8 mouse cellular contexts compared by ENCODE assay signal in genomic region chr4:149587596-149588168, GRCm38 (mm10). TPM values are rescaled to one million over a fixed set of nuclear protein-coding genes. Genes with fewer than 3 reads are reported as not detected.
A peak's percentile ranks its signal among the peaks of the same experiment; 100 is the strongest.
DNase-seq lines count a peak whose midpoint lies in the region; ATAC-seq lines count a peak whose summit lies in the region.

No protein-coding gene starts in this region.

- H3K9ac ChIP-seq in kidney, embryonic 14.5 days (ENCODE audit: low read depth, low read length), result peak overlapping the region; percentile 89
- H3K9ac ChIP-seq in hindbrain, embryonic 11.5 days (ENCODE audit: low read depth, low read length), result peak overlapping the region; percentile 91

- H3K27me3 ChIP-seq in kidney, embryonic 14.5 days (ENCODE audit: control insufficient read depth, insufficient read depth, low read length), result peaks cover 20% of the 10 kb centered on the region
- peaks cover 10% of the 10 kb centered on the region; the same call in 1 of the 2 replicates for H3K27me3 ChIP-seq in hindbrain, embryonic 11.5 days (ENCODE audit: control insufficient read depth, insufficient read depth, low read length)
- H3K27me3 ChIP-seq in midbrain, embryonic 10.5 days (ENCODE audit: low read depth, poor library complexity, severe bottlenecking), result peaks cover 55% of the 10 kb centered on the region

- H3K4me1 ChIP-seq in kidney, embryonic 14.5 days (ENCODE audit: control insufficient read depth, insufficient read depth, low read length), result peaks cover 13% of the 10 kb centered on the region; the same call in 1 of the 2 replicates
- no peaks in the 10 kb centered on the region for H3K4me1 ChIP-seq in hindbrain, embryonic 11.5 days (replicated peaks; ENCODE audit: control insufficient read depth, insufficient read depth, low read length)
- H3K4me1 ChIP-seq in midbrain, embryonic 10.5 days, result peaks cover 42% of the 10 kb centered on the region

- peak overlapping the region; percentile 86 for H3K4me3 ChIP-seq in kidney, embryonic 14.5 days (ENCODE audit: low read length)
- peak overlapping the region; percentile 69 for H3K4me3 ChIP-seq in hindbrain, embryonic 11.5 days (ENCODE audit: low read depth, low read length)
- peak overlapping the region; percentile 96 for H3K4me3 ChIP-seq in midbrain, embryonic 10.5 days

- no peak for DNase-seq in kidney, postnatal 14 days
- peak; percentile 50 for DNase-seq in embryo, embryonic 10.5 days (ENCODE audit: low spot score)
- DNase-seq in hindbrain, embryonic 11.5 days (ENCODE audit: low spot score), result no peak
- peak; percentile 41 for DNase-seq in midbrain, embryonic 10.5 days (ENCODE audit: low spot score)
- DNase-seq in cerebellum, postnatal 10 days, result no peak

- WGBS in kidney, embryonic 14.5 days, result 3% methylated on average over 24 of the region's 24 CpGs
- 4% methylated on average over 24 of the region's 24 CpGs for WGBS in hindbrain, embryonic 11.5 days
- WGBS in midbrain, embryonic 10.5 days, result 3% methylated on average over 24 of the region's 24 CpGs

- H3K9me3 ChIP-seq in kidney, embryonic 14.5 days (ENCODE audit: control insufficient read depth, low read length), result no peaks in the 10 kb centered on the region; the same call in 1 of the 2 replicates
- no peaks in the 10 kb centered on the region for H3K9me3 ChIP-seq in hindbrain, embryonic 11.5 days (ENCODE audit: control insufficient read depth, low read length)
- H3K9me3 ChIP-seq in midbrain, embryonic 10.5 days (replicated peaks), result no peaks in the 10 kb centered on the region

- no peak overlapping the region for H3K27ac ChIP-seq in kidney, embryonic 14.5 days (ENCODE audit: low read depth, low read length)
- no peak overlapping the region for H3K27ac ChIP-seq in hindbrain, embryonic 11.5 days (ENCODE audit: low read depth, low read length)
- H3K27ac ChIP-seq in midbrain, embryonic 10.5 days (replicated peaks), result peak overlapping the region; percentile 94

- ATAC-seq in kidney, embryonic 14.5 days (ENCODE audit: low FRiP score, low TSS enrichment), result 0 out of 2 replicates have a peak, but pooled peaks have one; percentile 11
- peak; percentile 49; the same call in 1 of the 2 replicates for ATAC-seq in hindbrain, embryonic 11.5 days (ENCODE audit: low FRiP score)
- ATAC-seq in activated CD4-positive, CD25-positive, alpha-beta regulatory T cell, adult 4 months, result no peak
- ATAC-seq in inflammation-experienced regulatory T-cells, adult 6 months, result no peak

- no peaks in the 10 kb centered on the region for H3K36me3 ChIP-seq in kidney, embryonic 14.5 days (ENCODE audit: control insufficient read depth, insufficient read depth, low read length)
- no peaks in the 10 kb centered on the region for H3K36me3 ChIP-seq in hindbrain, embryonic 11.5 days (ENCODE audit: control insufficient read depth, insufficient read depth, low read length)
- H3K36me3 ChIP-seq in midbrain, embryonic 10.5 days, result 0 out of 2 replicates have a peak, but pooled peaks cover 6% of the 10 kb centered on the region

- peak overlapping the region; percentile 94 for H3K4me2 ChIP-seq in kidney, embryonic 14.5 days (replicated peaks; ENCODE audit: low read depth, low read length)
- H3K4me2 ChIP-seq in hindbrain, embryonic 11.5 days (replicated peaks; ENCODE audit: low read depth, low read length), result peak overlapping the region; percentile 99

RNA-seq across cellular contexts. Expression of gene Clstn1, which starts 1.4 kb away (rescaled TPM):
- polyA plus RNA-seq in kidney, embryonic 14.5 days (2014; fragmentation: Nextera tagmentation; extraction: Ambion mirVana), result 24.7 and 33.5 TPM in 2 replicates
- 33.0 and 42.6 TPM in 2 replicates for polyA plus RNA-seq in hindbrain, embryonic 11.5 days (2014; fragmentation: Nextera tagmentation; extraction: Ambion mirVana)
- 17.5 and 29.8 TPM in 2 replicates for polyA plus RNA-seq in midbrain, embryonic 10.5 days (2016; fragmentation: Nextera tagmentation; extraction: Ambion mirVana)
- polyA plus RNA-seq in activated CD4-positive, CD25-positive, alpha-beta regulatory T cell, adult 4 months (2017; shearing (Covaris generic)), result 1 to 10 TPM; 4.8 to 4.9 TPM
- 1 to 10 TPM; 5.4 to 7.5 (median 6.3) TPM for polyA plus RNA-seq in inflammation-experienced regulatory T-cells, adult 6 months (2017; shearing (Covaris generic))

Comparison
In these comparisons a context has a peak if more than half of its experiments do, and no peak if none do; other contexts are left out.
1. ATAC-seq: peak in kidney, embryonic 14.5 days (single experiment) and hindbrain, embryonic 11.5 days (single experiment); none in activated CD4-positive, CD25-positive, alpha-beta regulatory T cell, adult 4 months (single experiment) and inflammation-experienced regulatory T-cells, adult 6 months (single experiment).
2. DNase-seq: peak in embryo, embryonic 10.5 days (single experiment) and midbrain, embryonic 10.5 days (single experiment); none in kidney, postnatal 14 days (single experiment), hindbrain, embryonic 11.5 days (single experiment) and cerebellum, postnatal 10 days (0 of 2).
3. Peak in every context shown above with its lines, with median percentiles within 50 percentile points of each other: H3K4me3 ChIP-seq.